Mouse (Mus musculus): Measurements from ENCODE around the gene Stx1b. TPM values are rescaled to one million over a fixed set of nuclear protein-coding genes. Genes with fewer than 3 reads are reported as not detected.

The Stx1b gene
- polyA plus RNA-seq, 1 experiment from 2014 or later: 5.4 TPM

DNA sequence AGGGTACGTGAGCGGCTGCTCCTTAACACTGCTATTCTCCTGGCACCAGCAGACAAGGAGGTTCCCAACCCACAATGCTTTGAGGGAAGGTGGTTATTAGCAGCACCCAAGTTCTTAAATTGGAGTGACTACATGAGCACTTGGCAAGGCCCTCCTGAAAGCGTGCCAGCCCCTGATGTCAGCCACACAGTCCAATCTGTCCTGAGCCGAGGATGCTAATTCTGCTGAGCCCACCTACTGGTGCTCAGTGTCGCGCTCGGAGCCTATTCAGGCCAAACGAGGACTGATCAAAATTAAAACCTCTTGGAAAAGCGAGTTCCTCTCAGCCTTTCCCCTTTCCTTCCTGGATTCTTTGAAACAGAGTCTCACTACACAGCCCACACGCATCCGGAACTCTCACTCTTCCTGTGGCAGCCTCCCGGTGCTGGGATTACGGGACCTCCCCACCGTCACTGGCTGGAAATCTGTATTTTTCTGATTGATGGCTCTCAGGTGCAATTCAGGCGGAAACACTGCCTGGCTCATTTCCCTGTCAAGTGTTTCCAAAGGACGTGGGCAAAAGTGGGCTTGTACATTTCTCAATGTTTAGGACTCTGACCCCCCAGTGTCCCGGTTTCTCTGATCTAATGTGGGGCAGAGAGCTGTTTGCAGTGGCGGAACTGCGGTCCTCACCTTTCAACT lies 10.0 kb downstream of the Stx1b start:
- DNase-seq (ENCODE audit: low spot score): no peak
- Histone ChIP-seq H3K36me3 (peaks cover 58% of the 10 kb centered on the region), H3K9me3 (replicated peaks) (no peaks in the 10 kb centered on the region), H3K27ac (replicated peaks) (no peak overlapping the region), H3K27me3 (ENCODE audit: low read depth, poor library complexity, severe bottlenecking) (no peaks in the 10 kb centered on the region), H3K4me3 (no peak overlapping the region), H3K4me1 (no peaks in the 10 kb centered on the region)
- WGBS: 90% methylated on average over 19 of the region's 19 CpGs

DNA sequence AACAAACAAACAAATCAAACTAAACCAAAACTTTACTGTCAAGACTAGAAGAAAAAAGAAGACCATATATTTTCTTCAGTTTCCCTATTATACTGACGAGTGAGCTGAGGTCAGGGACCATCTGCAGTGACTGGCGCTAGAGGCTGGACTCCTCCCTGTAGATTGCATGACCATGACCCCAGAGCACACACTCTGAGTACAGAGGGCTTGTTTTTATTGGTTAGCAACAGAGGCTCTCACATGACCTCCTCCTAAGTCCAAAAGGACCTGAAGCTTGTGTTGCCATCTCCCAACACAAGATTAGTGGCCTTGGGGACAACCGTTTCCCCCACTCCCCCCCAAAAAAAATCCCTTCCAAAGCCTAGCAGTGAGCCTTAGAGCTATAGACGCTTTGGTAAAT lies 10.5 kb downstream of the Stx1b start:
- DNase-seq (ENCODE audit: low spot score): no peak
- Histone ChIP-seq H3K27me3 (ENCODE audit: low read depth, poor library complexity, severe bottlenecking) (no peaks in the 10 kb centered on the region), H3K36me3 (peaks cover 58% of the 10 kb centered on the region), H3K9me3 (replicated peaks) (no peaks in the 10 kb centered on the region), H3K27ac (replicated peaks) (no peak overlapping the region), H3K4me3 (no peak overlapping the region), H3K4me1 (no peaks in the 10 kb centered on the region)
- WGBS: 90% methylated on average over 4 of the region's 4 CpGs

GRCm38 (mm10) chr7:127812292-127812691 lies 12.1 kb downstream of the Stx1b start:
- Histone ChIP-seq H3K4me3 (no peak overlapping the region), H3K27ac (replicated peaks) (no peak overlapping the region), H3K9me3 (replicated peaks) (no peaks in the 10 kb centered on the region), H3K4me1 (no peaks in the 10 kb centered on the region), H3K27me3 (ENCODE audit: low read depth, poor library complexity, severe bottlenecking) (no peaks in the 10 kb centered on the region), H3K36me3 (peaks cover 65% of the 10 kb centered on the region)
- WGBS: 86% methylated on average over 3 of the region's 3 CpGs
- DNase-seq (ENCODE audit: low spot score): no peak

DNA sequence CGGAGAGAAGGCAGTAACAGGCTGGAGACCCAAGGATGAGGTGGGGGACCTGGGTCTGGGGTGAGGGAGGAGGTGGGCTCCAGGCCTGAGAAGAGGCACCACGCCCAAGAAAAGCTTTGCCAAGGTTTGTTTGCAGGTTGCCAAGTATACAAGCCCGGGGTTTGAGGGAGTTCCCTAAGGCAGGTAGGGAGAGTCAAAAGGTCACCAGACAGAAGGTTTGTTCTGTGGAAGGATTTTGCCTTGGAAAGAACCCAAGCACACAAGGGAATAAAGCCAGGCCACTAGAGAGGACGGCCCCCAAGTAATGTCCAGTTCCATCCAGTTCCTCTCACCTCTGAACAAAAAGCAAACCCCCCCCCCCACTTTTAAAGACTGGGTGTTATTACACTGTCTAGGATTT lies 13.1 kb downstream of the Stx1b start:
- H3K27ac ChIP-seq (replicated peaks): no peak overlapping the region
- H3K27me3 ChIP-seq (ENCODE audit: low read depth, poor library complexity, severe bottlenecking): no peaks in the 10 kb centered on the region
- DNase-seq (ENCODE audit: low spot score): no peak
- H3K36me3 ChIP-seq: peaks cover 68% of the 10 kb centered on the region
- 85% methylated on average over 4 of the region's 4 CpGs for WGBS
- no peaks in the 10 kb centered on the region for H3K9me3 ChIP-seq (replicated peaks)
- no peaks in the 10 kb centered on the region for H3K4me1 ChIP-seq
- no peak overlapping the region for H3K4me3 ChIP-seq

- Histone ChIP-seq H3K9me3 (replicated peaks) (no peaks in the 10 kb centered on the region), H3K36me3 (peaks cover 68% of the 10 kb centered on the region), H3K27ac (replicated peaks) (no peak overlapping the region), H3K4me3 (no peak overlapping the region), H3K27me3 (ENCODE audit: low read depth, poor library complexity, severe bottlenecking) (no peaks in the 10 kb centered on the region), H3K4me1 (no peaks in the 10 kb centered on the region)
- 83% methylated on average over 10 of the region's 10 CpGs for WGBS
- no peak for DNase-seq (ENCODE audit: low spot score)
Observed at GRCm38 (mm10) chr7:127810650-127811049, 13.7 kb downstream of the Stx1b start.

GRCm38 (mm10) chr7:127809846-127810245 lies 14.5 kb downstream of the Stx1b start:
- Histone ChIP-seq H3K27ac (replicated peaks) (no peak overlapping the region), H3K9me3 (replicated peaks) (no peaks in the 10 kb centered on the region), H3K4me3 (no peak overlapping the region), H3K36me3 (peaks cover 68% of the 10 kb centered on the region), H3K4me1 (no peaks in the 10 kb centered on the region), H3K27me3 (ENCODE audit: low read depth, poor library complexity, severe bottlenecking) (no peaks in the 10 kb centered on the region)
- DNase-seq (ENCODE audit: low spot score): no peak
- 93% methylated on average over 1 of the region's 1 CpGs for WGBS

- Histone ChIP-seq H3K27ac (replicated peaks) (no peak overlapping the region), H3K4me3 (no peak overlapping the region), H3K9me3 (replicated peaks) (no peaks in the 10 kb centered on the region), H3K27me3 (ENCODE audit: low read depth, poor library complexity, severe bottlenecking) (no peaks in the 10 kb centered on the region), H3K4me1 (no peaks in the 10 kb centered on the region), H3K36me3 (peaks cover 61% of the 10 kb centered on the region)
- 78% methylated on average over 5 of the region's 5 CpGs for WGBS
- DNase-seq (ENCODE audit: low spot score): no peak
Observed at GRCm38 (mm10) chr7:127808821-127809220, 15.5 kb downstream of the Stx1b start.

DNA sequence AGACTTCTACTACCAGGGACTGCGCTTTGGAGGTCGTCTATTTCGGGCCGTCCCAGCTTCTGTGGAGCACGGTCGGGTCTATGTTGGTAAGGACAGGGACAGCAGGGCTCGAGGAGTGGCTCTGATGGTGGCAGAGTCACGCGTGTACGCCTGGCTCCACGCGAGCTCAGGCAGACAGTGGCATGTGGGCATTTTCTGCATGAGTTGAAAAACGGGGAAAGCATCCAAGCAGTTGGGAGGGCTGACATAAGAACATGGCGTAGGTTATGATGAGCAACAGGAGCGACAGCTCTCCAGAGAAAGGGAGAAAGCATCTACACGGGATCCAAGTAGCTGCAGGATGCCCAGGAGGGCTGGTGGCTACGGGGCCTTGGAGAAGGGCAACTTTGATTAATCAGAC lies 22.0 kb downstream of the Stx1b start:
- peaks cover 70% of the 10 kb centered on the region for H3K36me3 ChIP-seq
- no peak overlapping the region for H3K4me3 ChIP-seq
- peaks cover 8% of the 10 kb centered on the region for H3K4me1 ChIP-seq
- no peak for DNase-seq (ENCODE audit: low spot score)
- WGBS: 95% methylated on average over 17 of the region's 17 CpGs
- H3K9me3 ChIP-seq (replicated peaks): no peaks in the 10 kb centered on the region
- no peak overlapping the region for H3K27ac ChIP-seq (replicated peaks)
- H3K27me3 ChIP-seq (ENCODE audit: low read depth, poor library complexity, severe bottlenecking): no peaks in the 10 kb centered on the region

GRCm38 (mm10) chr7:127801010-127801621 lies 23.2 kb downstream of the Stx1b start:
- DNase-seq (ENCODE audit: low spot score): no peak
- no peaks in the 10 kb centered on the region for H3K27me3 ChIP-seq (ENCODE audit: low read depth, poor library complexity, severe bottlenecking)
- H3K4me3 ChIP-seq: no peak overlapping the region
- WGBS: 93% methylated on average over 8 of the region's 8 CpGs
- H3K4me1 ChIP-seq: peaks cover 8% of the 10 kb centered on the region
- peaks cover 78% of the 10 kb centered on the region for H3K36me3 ChIP-seq
- no peaks in the 10 kb centered on the region for H3K9me3 ChIP-seq (replicated peaks)
- H3K27ac ChIP-seq (replicated peaks): no peak overlapping the region

- Histone ChIP-seq H3K9me3 (replicated peaks) (no peaks in the 10 kb centered on the region), H3K36me3 (peaks cover 83% of the 10 kb centered on the region), H3K27me3 (ENCODE audit: low read depth, poor library complexity, severe bottlenecking) (no peaks in the 10 kb centered on the region), H3K27ac (replicated peaks) (no peak within 1 kb of the TSS), H3K4me3 (0 out of 2 replicates have a peak within 1 kb of the TSS, but pooled peaks have one; percentile 23), H3K4me1 (peaks cover 8% of the 10 kb centered on the region)
- peak; percentile 90 for DNase-seq (ENCODE audit: low spot score)
- WGBS: 27% methylated on average over 6 of the region's 6 CpGs
Observed at GRCm38 (mm10) chr7:127800435-127801009, 23.8 kb downstream of the Stx1b start, which contains the start of gene Hsd3b7. Hsd3b7 (plus strand) TSS chr7:127800604.

- Histone ChIP-seq H3K4me1 (peaks cover 8% of the 10 kb centered on the region), H3K36me3 (peaks cover 86% of the 10 kb centered on the region), H3K4me3 (no peak overlapping the region), H3K9me3 (replicated peaks) (no peaks in the 10 kb centered on the region), H3K27me3 (ENCODE audit: low read depth, poor library complexity, severe bottlenecking) (no peaks in the 10 kb centered on the region), H3K27ac (replicated peaks) (no peak overlapping the region)
- WGBS: 100% methylated on average over 1 of the region's 1 CpGs
- DNase-seq (ENCODE audit: low spot score): no peak
Observed at GRCm38 (mm10) chr7:127799738-127800137, 24.6 kb downstream of the Stx1b start.

DNA sequence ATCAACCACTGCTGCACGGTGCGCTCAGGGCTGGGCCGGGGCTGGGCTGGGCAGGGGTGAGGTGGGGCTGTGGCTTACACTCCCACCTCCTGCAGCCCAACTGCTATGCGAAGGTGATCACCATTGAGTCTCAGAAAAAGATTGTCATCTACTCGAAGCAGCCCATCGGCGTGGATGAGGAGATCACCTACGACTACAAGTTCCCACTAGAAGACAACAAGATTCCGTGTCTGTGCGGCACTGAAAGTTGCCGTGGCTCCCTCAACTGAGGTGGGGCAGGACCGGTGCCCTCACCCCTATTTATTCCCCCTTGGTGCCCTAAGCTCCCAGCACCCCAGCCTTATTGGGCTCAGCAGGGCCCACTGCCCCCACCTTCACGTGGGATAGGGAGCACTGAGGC lies 25.1 kb downstream of the Stx1b start:
- no peak overlapping the region for H3K27ac ChIP-seq (replicated peaks)
- H3K36me3 ChIP-seq: peaks cover 87% of the 10 kb centered on the region
- H3K4me3 ChIP-seq: no peak overlapping the region
- no peaks in the 10 kb centered on the region for H3K27me3 ChIP-seq (ENCODE audit: low read depth, poor library complexity, severe bottlenecking)
- DNase-seq (ENCODE audit: low spot score): no peak
- WGBS: 92% methylated on average over 13 of the region's 13 CpGs
- H3K9me3 ChIP-seq (replicated peaks): no peaks in the 10 kb centered on the region
- H3K4me1 ChIP-seq: peaks cover 8% of the 10 kb centered on the region

DNA sequence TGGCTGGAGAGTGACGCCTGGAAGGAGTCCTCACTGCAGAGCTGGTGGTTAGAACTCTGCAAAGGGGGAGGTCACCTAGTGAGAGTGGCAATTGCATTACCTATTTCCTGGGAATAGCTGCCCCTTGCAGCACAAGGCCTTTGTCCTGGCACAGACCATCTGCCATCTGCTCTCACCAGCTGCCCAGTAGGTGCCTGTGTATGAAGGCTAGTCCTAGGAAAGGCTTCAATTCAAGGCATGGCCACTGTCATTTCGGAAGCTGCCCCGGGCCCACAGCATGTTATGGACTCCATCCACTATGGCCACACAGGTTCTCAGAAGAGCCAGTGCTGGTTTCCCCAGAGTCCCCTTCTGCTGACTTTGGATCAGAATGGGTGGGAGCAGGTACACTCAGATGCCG lies 25.8 kb downstream of the Stx1b start:
- DNase-seq (ENCODE audit: low spot score): no peak
- Histone ChIP-seq H3K4me3 (no peak overlapping the region), H3K9me3 (replicated peaks) (no peaks in the 10 kb centered on the region), H3K27me3 (ENCODE audit: low read depth, poor library complexity, severe bottlenecking) (no peaks in the 10 kb centered on the region), H3K27ac (replicated peaks) (no peak overlapping the region), H3K36me3 (peaks cover 93% of the 10 kb centered on the region), H3K4me1 (peaks cover 8% of the 10 kb centered on the region)
- 87% methylated on average over 4 of the region's 4 CpGs for WGBS

All from midbrain, embryonic 10.5 days (tissue).